Mouse (Mus musculus) splenic B cell, adult 2 months (primary cell): ENCODE data around the gene Nmnat3.

Experiments
- DNase-seq: peaks from one replicate; pipeline ENCODE4 v3.0.0-alpha.2; 2011; ENCODE audit warnings: low read depth, low spot score
- H3K27me3 ChIP-seq: 2 replicates; pipeline ENCODE4 v1.6.1; 2012; ENCODE audit warnings: mild to moderate bottlenecking, low read length, moderate library complexity, mixed read lengths; ENCODE audit not compliant: control insufficient read depth, poor library complexity, insufficient read depth, severe bottlenecking
- H3K36me3 ChIP-seq: 2 replicates; pipeline ENCODE4 v1.6.1; 2012; ENCODE audit warnings: mild to moderate bottlenecking, low read length, moderate library complexity, mixed read lengths; ENCODE audit not compliant: control insufficient read depth, poor library complexity, insufficient read depth, severe bottlenecking

Nmnat3 gene

DNA sequence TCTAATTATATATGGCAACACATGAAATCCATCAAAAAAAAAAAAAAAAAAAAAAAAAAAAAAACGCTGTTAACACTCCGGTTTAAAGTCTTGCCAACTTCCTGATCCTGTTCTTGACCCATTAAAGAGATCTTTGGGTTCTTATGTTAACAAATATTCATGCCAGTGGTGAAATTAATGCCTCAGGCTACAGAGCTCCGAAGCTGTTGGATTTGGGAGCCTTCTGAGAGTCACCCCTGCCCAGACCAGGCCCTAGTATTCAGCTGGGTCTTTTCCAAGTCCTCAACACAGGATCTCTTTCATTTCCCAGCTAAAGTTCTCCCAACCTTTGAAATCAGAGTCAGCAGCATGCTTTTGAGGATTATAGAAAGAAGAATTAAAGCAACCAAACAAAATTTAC is 143.3 kb downstream of the Nmnat3 start:
- Histone ChIP-seq H3K36me3 (no peaks in the 10 kb centered on the region), H3K27me3 (no peaks in the 10 kb centered on the region)
- no peak for DNase-seq

DNA sequence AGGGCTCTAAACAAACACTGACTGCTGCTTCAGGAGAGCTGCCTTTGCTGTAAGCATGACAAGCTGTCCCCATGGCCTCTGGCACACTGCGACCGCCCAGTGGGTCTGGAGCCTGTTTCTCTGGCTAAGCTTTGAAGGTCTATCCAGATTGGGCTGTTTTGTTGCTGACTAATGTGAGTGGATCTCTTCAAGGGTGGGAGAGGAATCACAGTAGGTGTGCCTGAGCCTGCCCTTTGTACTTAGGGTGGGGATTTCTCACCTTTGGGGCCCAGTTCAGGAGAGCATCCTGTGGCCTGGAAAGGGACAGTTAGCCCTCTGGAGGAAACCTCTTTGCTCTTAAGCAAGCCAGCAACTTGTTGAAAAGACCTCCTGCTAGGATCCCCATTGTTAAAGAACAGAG is 145.8 kb downstream of the Nmnat3 start:
- no peak for DNase-seq
- Histone ChIP-seq H3K36me3 (no peaks in the 10 kb centered on the region), H3K27me3 (no peaks in the 10 kb centered on the region)

DNA sequence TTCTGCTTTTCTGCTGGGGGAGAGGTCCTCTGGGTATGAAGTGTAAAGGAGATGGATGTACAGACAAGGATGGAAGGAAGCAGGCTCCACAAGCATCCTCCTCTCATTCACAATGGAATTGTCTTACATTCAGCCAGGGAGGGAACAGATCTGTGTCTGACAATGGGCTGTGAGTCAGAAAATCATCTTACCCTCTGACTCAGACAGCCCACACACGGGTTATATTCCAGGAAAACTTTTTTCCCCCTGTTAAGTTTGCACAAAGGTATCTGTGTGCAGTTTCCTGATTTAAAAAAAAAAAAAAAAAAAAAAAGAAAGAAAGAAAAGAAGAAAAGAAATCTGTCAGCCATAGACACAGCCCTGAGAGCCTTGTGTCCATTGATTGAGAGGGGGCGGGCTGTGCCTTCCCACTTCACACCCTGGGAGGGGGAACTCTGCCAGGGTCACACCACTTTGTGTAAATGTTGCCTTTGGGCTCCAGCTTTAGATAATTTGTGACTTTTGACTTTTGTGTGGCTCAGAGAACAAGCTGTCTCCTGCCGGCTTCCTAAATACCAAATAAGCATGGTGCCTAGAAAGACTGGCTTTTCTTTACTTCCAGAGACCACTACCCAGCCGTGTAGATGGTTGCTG is 146.8 kb downstream of the Nmnat3 start:
- no peak for DNase-seq
- Histone ChIP-seq H3K27me3 (no peaks in the 10 kb centered on the region), H3K36me3 (no peaks in the 10 kb centered on the region)

DNA sequence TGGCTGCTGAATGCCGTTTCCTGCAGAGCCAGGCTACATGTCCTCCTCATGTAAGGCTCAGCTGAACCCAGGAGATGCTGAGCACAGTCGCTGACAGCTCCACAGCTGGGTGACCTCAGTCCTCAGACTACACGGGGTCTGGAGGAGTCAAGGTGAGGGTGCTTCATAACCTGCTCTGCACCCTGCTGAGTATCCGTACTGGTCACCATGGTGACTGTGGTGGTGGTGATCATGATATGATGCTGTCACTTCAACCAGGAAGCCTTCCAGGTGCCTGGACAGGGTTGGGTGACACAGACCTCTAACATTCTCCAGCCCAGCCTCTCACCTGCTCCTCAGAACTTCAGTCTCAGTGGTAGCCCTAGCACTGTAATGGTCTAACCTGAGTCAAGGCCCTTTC is 150.6 kb downstream of the Nmnat3 start:
- Histone ChIP-seq H3K36me3 (no peaks in the 10 kb centered on the region), H3K27me3 (no peaks in the 10 kb centered on the region)
- no peak for DNase-seq

DNA sequence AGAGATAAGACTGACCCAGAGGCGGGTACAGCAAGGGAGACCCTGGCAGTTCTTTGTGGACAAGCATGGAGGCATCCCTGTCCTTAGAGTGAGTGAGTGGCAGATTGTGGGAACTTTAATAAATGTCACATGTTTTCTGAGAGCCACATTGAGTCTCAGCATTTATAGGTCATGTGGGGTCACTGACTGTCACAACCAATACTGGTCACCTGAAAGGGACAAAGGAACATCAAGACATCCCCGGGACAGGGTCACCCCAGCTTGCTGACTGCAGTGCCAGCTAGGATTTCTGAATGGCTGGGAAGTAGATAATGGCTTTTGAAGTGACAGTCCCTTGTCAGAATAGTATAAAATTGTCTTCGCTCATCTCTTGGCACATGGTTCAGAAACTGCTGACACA is 151.9 kb downstream of the Nmnat3 start:
- no peak for DNase-seq
- H3K27me3 ChIP-seq: no peaks in the 10 kb centered on the region

GRCm38 (mm10) chr9:98442638-98443037 is 155.4 kb downstream of the Nmnat3 start:
- no peaks in the 10 kb centered on the region for H3K36me3 ChIP-seq
- DNase-seq: no peak
- H3K27me3 ChIP-seq: no peaks in the 10 kb centered on the region

More for the DNA sequence above, 151.9 kb downstream of the Nmnat3 start:
- H3K36me3 ChIP-seq: no peaks in the 10 kb centered on the region

DNA sequence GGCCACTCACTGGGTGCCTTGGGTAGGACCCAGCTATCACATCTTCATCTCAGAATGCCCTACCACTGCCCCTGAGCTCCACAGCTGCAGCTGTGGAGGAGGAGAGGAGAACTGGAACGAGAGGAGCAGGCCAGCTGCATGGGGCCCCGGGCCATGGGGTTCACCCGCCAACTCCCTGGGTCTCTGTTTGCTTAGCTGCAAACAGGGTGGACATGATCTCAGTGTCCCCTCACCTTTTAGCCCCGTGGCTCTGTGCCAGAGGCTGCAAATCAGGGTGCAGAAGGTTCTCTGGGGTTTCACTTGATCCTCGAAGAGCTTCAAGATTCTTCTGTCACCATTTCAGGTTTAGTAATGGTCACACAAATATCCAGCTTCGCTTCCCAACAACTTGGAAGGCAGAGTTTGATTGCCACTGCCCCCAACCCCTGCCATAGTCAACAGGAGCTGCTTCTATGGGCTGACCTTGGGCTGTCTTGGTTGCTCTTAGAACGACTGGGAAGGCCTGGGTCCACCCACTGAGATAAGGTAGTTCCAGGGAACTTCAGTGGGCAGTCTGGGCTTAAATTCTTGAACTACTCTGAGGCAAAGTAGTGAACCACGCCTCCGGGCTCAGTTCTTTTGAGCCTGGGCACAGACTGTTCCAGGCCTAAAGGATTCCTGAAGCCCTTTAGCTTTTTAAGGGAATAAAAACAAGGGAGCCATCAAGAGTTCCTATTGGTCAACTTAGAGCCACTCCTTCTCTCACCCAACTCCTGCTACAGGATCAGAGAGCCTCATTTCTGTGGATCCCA is 158.3 kb downstream of the Nmnat3 start:
- DNase-seq: no peak
- Histone ChIP-seq H3K27me3 (no peaks in the 10 kb centered on the region), H3K36me3 (no peaks in the 10 kb centered on the region)

GRCm38 (mm10) chr9:98450976-98451375 is 163.7 kb downstream of the Nmnat3 start:
- Histone ChIP-seq H3K27me3 (no peaks in the 10 kb centered on the region), H3K36me3 (no peaks in the 10 kb centered on the region)
- DNase-seq: no peak

DNA sequence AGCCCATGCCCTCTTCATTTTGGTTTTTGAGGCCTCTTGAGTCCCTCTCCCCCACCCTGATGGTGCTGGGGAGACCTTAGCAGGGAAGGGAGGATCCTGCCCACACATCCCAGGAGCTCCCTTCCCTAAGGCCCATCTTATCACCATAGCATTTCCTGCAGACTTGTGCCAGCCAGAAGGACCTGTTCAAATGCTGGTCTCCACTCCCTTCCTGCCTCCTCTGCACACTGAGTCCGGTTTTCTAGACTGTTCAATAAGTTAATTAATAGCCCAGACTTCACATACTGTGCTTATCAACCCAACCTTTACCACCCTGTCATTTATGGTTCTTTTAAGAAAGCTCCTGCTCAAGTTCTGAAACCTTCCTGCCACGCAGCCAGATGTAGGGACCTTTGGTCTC is 179.5 kb downstream of the Nmnat3 start:
- no peak for DNase-seq
- Histone ChIP-seq H3K27me3 (no peaks in the 10 kb centered on the region), H3K36me3 (no peaks in the 10 kb centered on the region)
